ENCODE assay signal across 9 mouse cellular contexts in genomic region chr13:48829780-48830179, GRCm38 (mm10).
"Had no signal": no experiment of that assay in that cellular context is flagged by ENCODE, and none has a peak within 500 bp of the region (broad histone marks: within the 10 kb centered on the region; RNA-seq: fewer than 3 reads in every experiment).

No protein-coding gene starts in this region.

- DNase-seq: kidney, postnatal 14 days; kidney, postnatal 4 days; liver, embryonic 13.5 days; lung, adult 2 months; lung, postnatal 14 days; lung, postnatal 4 days; thymus, adult 18-20 months; thymus, postnatal 36 days had no signal

- H3K9me3 ChIP-seq: liver, embryonic 13.5 days had no signal

- H3K9ac ChIP-seq: liver, embryonic 13.5 days had no signal

- H3K27me3 ChIP-seq: liver, embryonic 13.5 days had no signal

- H3K4me3 ChIP-seq: liver, embryonic 13.5 days had no signal

- H3K27ac ChIP-seq: liver, embryonic 13.5 days had no signal

- H3K4me2 ChIP-seq: liver, embryonic 13.5 days; midbrain, embryonic 11.5 days had no signal
